Mouse (Mus musculus) pancreas, adult 10 weeks (tissue): ENCODE results near the gene Rasgrf2. TPM values are rescaled to one million over a fixed set of nuclear protein-coding genes. Genes with fewer than 3 reads are reported as not detected.

Experiments
- polyA plus RNA-seq: library from polyadenylated mRNA; stranded (reverse); fragments of 350-450 nt; fragmentation: Illumina TruSeq; extraction: RNeasy Lipid Tissue Mini Kit (QIAGEN cat#74804); gene quantifications from one replicate; pipeline ENCODE4 v1.2.3, GENCODE M21; 2015; ENCODE audit warnings: low read depth, low replicate concordance; ENCODE audit not compliant: insufficient read depth

Gene Rasgrf2
- polyA plus RNA-seq, result 4.7 TPM

GRCm38 (mm10) chr13:92131384-92132150 is at the start of gene Rasgrf2:
Rasgrf2 (minus strand) TSS chr13:92131656.

GRCm38 (mm10) chr13:91876741-91877349 is 254.6 kb downstream of the Rasgrf2 start, which contains the start of gene Ckmt2:
Ckmt2 (minus strand) TSS chr13:91876885.

Other genes with a start within 250 kb of the Rasgrf2 start
- not detected for gene Gm20379, start 174.3 kb upstream of the Rasgrf2 start, polyA plus RNA-seq
- 0.30 TPM for gene Dhfr, start 223.1 kb upstream of the Rasgrf2 start, polyA plus RNA-seq
- gene Msh3, start 223.3 kb upstream of the Rasgrf2 start, polyA plus RNA-seq, result 5.1 TPM